8 mouse cellular contexts compared by ENCODE assay signal in the genomic region with DNA sequence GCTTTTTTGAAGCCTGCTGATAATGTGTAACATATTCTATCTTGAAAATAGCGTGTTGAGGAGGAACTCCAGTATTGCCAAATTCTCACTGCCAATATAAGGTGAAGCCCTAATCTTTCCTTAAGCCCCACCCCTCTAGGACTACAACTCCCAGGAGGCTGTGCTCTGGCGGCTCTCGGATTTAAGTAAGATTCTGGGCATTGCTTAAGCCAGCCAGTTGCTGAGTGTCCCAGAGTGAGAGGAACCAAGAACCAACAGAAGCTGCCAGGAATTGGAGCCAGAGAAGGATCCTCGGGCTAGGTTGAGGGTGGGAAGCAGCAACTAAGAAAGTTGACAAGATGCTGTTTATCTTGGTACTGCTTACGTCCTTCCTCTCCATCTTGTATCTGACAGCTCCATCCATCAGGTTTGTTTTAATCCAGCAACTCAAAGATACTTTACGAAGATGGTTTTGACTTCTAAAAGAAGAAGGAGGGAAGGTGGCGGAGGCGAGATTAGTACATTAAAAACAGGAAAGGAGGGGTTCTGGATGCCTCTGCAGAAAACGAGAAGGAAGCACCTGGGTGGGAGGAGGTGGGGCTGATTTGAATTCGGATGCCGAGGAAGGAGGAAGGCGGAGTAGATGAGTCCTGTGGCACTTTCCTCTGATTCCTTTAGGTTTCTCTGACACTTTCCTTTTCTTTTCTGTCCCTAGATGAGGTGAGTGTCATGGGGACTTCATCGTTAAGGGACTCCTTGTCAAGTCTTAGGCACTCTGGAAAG. TPM values are rescaled to one million over a fixed set of nuclear protein-coding genes. Genes with fewer than 3 reads are reported as not detected.
A peak's percentile ranks its signal among the peaks of the same experiment; 100 is the strongest.
DNase-seq lines count a peak whose midpoint lies in the region; ATAC-seq and TF ChIP-seq lines count a peak whose summit lies in the region.

Gene Rdh12 (plus strand): TSS at position 212 of the 762 bp plus-strand sequence.

- TF ChIP-seq EP300 in lung, postnatal 0 days (IDR thresholded peaks at IDR 0.05): no peak

- no peak for TF ChIP-seq CTCF in lung, postnatal 0 days (IDR thresholded peaks at IDR 0.05)
- TF ChIP-seq CTCF in olfactory bulb, adult 2 months (IDR thresholded peaks at IDR 0.05; ENCODE audit: insufficient read depth, low read depth, low read length): no peak

- H3K4me2 ChIP-seq in heart, embryonic 12.5 days: peak within 1 kb of the TSS; percentile 77
- peak within 1 kb of the TSS; percentile 56 for H3K4me2 ChIP-seq in lung, postnatal 0 days (replicated peaks; ENCODE audit: low read depth, low read length)

- no peaks in the 10 kb centered on the region for H3K9me3 ChIP-seq in heart, embryonic 12.5 days (replicated peaks)
- no peaks in the 10 kb centered on the region for H3K9me3 ChIP-seq in lung, postnatal 0 days (ENCODE audit: low read length)

- TF ChIP-seq POLR2A in olfactory bulb, adult 2 months (IDR thresholded peaks at IDR 0.05; ENCODE audit: insufficient read depth, low read depth, low read length): no peak

- H3K9ac ChIP-seq in heart, embryonic 12.5 days: peak within 1 kb of the TSS; percentile 50; the same call in 1 of the 2 replicates
- no peak within 1 kb of the TSS; the same call in 1 of the 2 replicates for H3K9ac ChIP-seq in lung, postnatal 0 days (replicated peaks; ENCODE audit: low read depth)

- peaks cover 4% of the 10 kb centered on the region; the same call in 1 of the 2 replicates for H3K4me1 ChIP-seq in heart, embryonic 12.5 days (replicated peaks)
- peaks cover 4% of the 10 kb centered on the region for H3K4me1 ChIP-seq in lung, postnatal 0 days (ENCODE audit: insufficient read depth, low read depth, low read length)
- 0 out of 2 replicates have a peak, but pooled peaks cover 2% of the 10 kb centered on the region for H3K4me1 ChIP-seq in olfactory bulb, adult 2 months (ENCODE audit: control insufficient read depth, insufficient read depth, low read length)

- H3K4me3 ChIP-seq in heart, embryonic 12.5 days: peak within 1 kb of the TSS; percentile 48
- H3K4me3 ChIP-seq in lung, postnatal 0 days (ENCODE audit: low read depth, low read length): peak within 1 kb of the TSS; percentile 31
- peak within 1 kb of the TSS; percentile 44 for H3K4me3 ChIP-seq in olfactory bulb, adult 2 months (ENCODE audit: insufficient read depth, low read depth, low read length)

- no peak for ATAC-seq in heart, embryonic 12.5 days (ENCODE audit: insufficient number of reproducible peaks, low FRiP score)
- peak; percentile 80 for ATAC-seq in lung, postnatal 0 days

- no peaks in the 10 kb centered on the region for H3K36me3 ChIP-seq in heart, embryonic 12.5 days
- H3K36me3 ChIP-seq in lung, postnatal 0 days (ENCODE audit: insufficient read depth, low read length): no peaks in the 10 kb centered on the region

- H3K27ac ChIP-seq in heart, embryonic 12.5 days (ENCODE audit: poor library complexity, severe bottlenecking): no peak within 1 kb of the TSS
- no peak within 1 kb of the TSS for H3K27ac ChIP-seq in lung, postnatal 0 days (ENCODE audit: low read length)
- no peak within 1 kb of the TSS for H3K27ac ChIP-seq in olfactory bulb, adult 2 months (ENCODE audit: insufficient read depth, low read depth, low read length)

- DNase-seq in CD4-positive, CD25-positive, alpha-beta regulatory T cell, adult 2 months (ENCODE audit: low read depth, low spot score): peak; percentile 73
- peak; percentile 45 for DNase-seq in R1 (ENCODE audit: low read depth, low spot score)
- peak; percentile 33 for DNase-seq in embryo, embryonic 9.5 days (ENCODE audit: extremely low spot score)
- DNase-seq in kidney, postnatal 25 days: peak; percentile 32 to 42
- peak; percentile 74 for DNase-seq in lung, postnatal 0 days (ENCODE audit: low spot score)
- DNase-seq in thymus, postnatal 4 days: peak; percentile 60

- 5% methylated on average over 13 of the region's 13 CpGs for WGBS in heart, embryonic 12.5 days
- WGBS in lung, postnatal 0 days: 3% methylated on average over 13 of the region's 13 CpGs
- 3% methylated on average over 13 of the region's 13 CpGs for WGBS in olfactory bulb, adult 2 months

- no peaks in the 10 kb centered on the region; the same call in 1 of the 2 replicates for H3K27me3 ChIP-seq in heart, embryonic 12.5 days (replicated peaks)
- no peaks in the 10 kb centered on the region for H3K27me3 ChIP-seq in lung, postnatal 0 days (replicated peaks; ENCODE audit: insufficient read depth, low read length)

RNA-seq across cellular contexts. Expression of gene Rdh12, which starts in this region (rescaled TPM):
- polyA plus RNA-seq in heart, embryonic 12.5 days (2016; fragmentation: Nextera tagmentation; extraction: Ambion mirVana): 0.51 and 0.87 TPM in 2 replicates
- polyA plus RNA-seq in lung, postnatal 0 days (2015; fragmentation: Nextera tagmentation; extraction: Ambion mirVana): 0.61 and 0.69 TPM in 2 replicates
- polyA plus RNA-seq in olfactory bulb, adult 2 months (2012; ENCODE audit: insufficient read depth, insufficient read length, low replicate concordance, missing spikeins): not detected in 2 replicates

Comparison
In these comparisons a context has a peak if more than half of its experiments do, and no peak if none do; other contexts are left out.
1. Peak in DNase-seq, ATAC-seq, H3K4me3 ChIP-seq and H3K4me2 ChIP-seq in lung, postnatal 0 days; RNA of the gene not detected or under 1 TPM.